Mouse (Mus musculus): ENCODE measurements around the gene Lrmda.

DNA sequence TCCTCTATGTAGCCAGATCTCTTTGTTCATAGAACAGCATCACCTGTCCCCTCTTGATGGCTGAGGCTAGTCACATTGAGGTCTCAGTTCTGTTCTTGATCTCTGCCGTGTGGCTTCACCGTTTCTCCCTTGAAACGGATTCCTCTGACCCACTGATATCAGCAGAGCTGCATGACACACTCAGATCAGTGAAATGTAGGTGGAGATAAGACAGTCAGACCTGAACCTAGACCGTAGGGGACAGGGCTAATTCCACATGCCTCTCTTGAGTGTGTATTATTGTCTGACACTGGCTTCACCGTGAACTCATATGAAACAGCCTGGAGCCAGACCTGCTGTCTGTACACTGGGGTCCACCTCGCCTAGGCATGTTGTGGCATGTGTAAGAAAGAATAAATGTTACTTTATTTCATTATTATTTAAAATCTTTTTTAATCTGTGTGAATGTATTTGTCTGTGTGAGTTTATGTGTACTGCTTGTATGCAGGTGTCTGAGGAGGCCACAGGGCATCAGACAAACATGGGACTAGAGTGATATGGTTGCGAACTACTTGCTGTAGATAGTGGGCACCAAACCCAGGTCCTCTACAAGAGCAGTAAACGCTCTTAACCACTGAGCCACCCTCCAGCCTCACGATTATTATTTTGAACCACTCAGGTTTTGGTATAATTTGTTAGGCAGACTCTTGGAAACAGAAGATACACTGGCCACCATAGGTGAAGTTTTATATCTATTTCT is 42.8 kb downstream of the Lrmda start:
- TF ChIP-seq POLR2A (IDR thresholded peaks at IDR 0.05; ENCODE audit: extremely low read depth, insufficient read depth, low read length) = no peak
- TF ChIP-seq CTCF (IDR thresholded peaks at IDR 0.05; ENCODE audit: low read depth, low read length) = no peak

All from liver, adult 2 months (tissue).